Mouse (Mus musculus) B cell, adult 2 months (primary cell): ENCODE data around the gene Cd164.
A peak's percentile ranks its signal among the peaks of the same experiment; 100 is the strongest.

Source experiments
- DNase-seq, 2 experiments: peaks; one replicate each; pipeline ENCODE4 v3.0.0; 2022

Gene Cd164

DNA sequence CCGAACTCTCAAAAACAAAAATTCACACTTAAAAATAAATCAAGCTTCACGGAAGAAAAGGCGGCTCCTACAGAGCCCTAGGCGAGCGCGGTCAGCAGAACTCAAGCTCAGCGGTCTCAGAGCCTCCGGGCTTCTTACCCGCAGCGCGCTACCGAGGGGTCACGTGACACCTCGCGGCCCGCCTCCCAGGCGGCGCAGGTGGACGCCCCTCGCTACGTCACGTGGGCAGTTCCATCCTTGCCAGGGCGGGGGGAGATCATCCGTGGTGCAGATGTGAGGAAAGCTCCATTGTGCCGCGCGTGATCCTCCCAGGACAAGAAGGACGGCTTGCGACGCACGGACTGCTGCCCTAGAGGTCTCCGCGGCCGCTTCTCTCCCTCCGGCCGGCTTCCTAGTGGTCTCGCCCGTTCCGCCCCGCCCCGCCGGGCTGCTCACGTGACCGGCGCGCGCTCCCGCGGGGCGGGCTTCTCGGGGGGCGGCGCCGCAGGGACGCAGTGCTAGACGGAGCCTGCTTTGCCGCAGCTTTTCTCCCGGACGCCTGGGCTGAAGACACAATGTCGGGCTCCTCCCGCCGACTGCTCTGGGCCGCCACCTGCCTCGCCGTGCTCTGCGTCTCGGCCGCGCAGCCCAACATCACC lies at the start of gene Cd164:
Gene Cd164 (plus strand): TSS at position 434 of the 638 bp plus-strand sequence.
- DNase-seq, result peak; percentile 93 to 95

GRCm38 (mm10) chr10:41470693-41471092 lies 48.5 kb upstream of the Cd164 start:
- DNase-seq, result no peak

- DNase-seq, result no peak
Measured at GRCm38 (mm10) chr10:41472534-41472933, 46.7 kb upstream of the Cd164 start.

DNA sequence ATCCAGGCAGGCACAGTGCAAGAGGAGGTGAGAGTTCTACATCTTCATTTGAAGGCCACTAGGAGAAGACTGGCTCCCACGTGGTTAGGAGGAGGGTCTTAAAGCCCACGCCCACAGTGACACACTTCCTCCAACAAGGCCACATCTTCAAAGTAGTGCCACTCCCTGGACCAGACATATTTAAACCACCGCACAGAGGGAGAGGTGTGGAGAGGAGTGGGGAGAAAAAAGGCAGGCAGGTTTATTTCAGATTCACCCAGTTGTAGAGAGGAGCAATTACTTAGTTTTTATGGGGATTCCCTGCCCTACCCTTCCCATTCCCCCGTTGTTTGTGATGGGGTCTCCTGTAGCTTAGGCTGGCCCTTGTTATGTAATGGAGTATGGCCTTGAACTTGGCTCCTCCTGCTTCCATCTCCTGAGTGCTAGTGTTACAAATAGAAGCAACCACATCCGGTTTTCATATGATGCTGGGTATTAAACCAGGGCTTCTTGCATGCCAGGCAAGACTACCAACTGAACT lies 46.2 kb upstream of the Cd164 start:
- peak; percentile 49 to 62 for DNase-seq

- DNase-seq, result peak; percentile 74 to 77
Measured at GRCm38 (mm10) chr10:41473782-41474468, 45.3 kb upstream of the Cd164 start.

- no peak for DNase-seq
Measured at GRCm38 (mm10) chr10:41474981-41475391, 44.2 kb upstream of the Cd164 start.

GRCm38 (mm10) chr10:41476171-41477017 lies 42.8 kb upstream of the Cd164 start, which contains the start of gene Mical1:
Gene Mical1, plus strand, starts transcription at chr10:41476314.
- DNase-seq, result peak; percentile 82 to 83

GRCm38 (mm10) chr10:41477018-41477277 lies 42.3 kb upstream of the Cd164 start:
- no peak for DNase-seq

- peak; percentile 70 for DNase-seq
Measured at GRCm38 (mm10) chr10:41477278-41478181, 41.7 kb upstream of the Cd164 start.

- no peak for DNase-seq
Measured at GRCm38 (mm10) chr10:41479961-41480360, 39.3 kb upstream of the Cd164 start.

- DNase-seq, result no peak
Measured at GRCm38 (mm10) chr10:41480938-41481880, 38.0 kb upstream of the Cd164 start.

DNA sequence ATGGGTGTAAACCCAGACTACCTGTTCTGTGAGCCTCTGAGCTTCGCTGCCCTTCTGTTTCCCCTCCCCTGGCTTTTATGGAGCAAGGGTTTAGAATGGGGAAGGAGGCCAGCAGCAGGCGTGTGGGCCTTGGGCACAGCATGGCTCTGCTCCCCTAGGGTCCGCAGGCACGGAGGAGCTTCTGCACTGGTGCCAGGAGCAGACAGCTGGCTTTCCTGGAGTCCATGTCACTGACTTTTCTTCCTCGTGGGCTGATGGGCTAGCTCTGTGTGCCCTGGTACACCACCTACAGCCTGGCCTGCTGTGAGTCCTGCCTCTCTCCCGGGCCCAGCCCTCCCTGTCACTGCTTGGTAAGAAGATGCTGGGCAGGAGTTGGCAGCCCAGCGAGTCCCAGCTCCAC lies 36.8 kb upstream of the Cd164 start:
- no peak for DNase-seq

DNA sequence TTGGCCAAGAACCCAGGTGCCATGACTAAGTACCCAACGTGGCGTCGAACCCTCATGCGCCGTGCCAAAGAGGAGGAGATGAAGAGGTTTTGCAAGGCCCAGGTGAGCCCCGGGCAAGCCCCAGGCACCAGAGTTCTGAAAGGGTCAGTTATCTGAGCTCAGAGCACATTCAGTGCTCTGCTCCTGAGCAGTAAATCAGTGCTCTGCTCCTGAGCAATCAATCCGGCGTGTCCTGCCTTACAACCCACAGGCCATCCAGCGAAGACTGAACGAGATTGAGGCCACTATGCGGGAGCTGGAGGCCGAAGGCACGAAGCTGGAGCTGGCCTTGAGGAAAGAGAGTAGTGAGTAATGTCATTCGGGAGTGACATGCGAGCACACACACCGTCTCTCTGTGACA lies 33.4 kb upstream of the Cd164 start:
- DNase-seq, result no peak

- DNase-seq, result no peak
Measured at GRCm38 (mm10) chr10:41486506-41487170, 32.6 kb upstream of the Cd164 start.

- DNase-seq, result no peak
Measured at GRCm38 (mm10) chr10:41488877-41489276, 30.3 kb upstream of the Cd164 start.

GRCm38 (mm10) chr10:41489294-41489693 lies 29.9 kb upstream of the Cd164 start:
- DNase-seq, result no peak

DNA sequence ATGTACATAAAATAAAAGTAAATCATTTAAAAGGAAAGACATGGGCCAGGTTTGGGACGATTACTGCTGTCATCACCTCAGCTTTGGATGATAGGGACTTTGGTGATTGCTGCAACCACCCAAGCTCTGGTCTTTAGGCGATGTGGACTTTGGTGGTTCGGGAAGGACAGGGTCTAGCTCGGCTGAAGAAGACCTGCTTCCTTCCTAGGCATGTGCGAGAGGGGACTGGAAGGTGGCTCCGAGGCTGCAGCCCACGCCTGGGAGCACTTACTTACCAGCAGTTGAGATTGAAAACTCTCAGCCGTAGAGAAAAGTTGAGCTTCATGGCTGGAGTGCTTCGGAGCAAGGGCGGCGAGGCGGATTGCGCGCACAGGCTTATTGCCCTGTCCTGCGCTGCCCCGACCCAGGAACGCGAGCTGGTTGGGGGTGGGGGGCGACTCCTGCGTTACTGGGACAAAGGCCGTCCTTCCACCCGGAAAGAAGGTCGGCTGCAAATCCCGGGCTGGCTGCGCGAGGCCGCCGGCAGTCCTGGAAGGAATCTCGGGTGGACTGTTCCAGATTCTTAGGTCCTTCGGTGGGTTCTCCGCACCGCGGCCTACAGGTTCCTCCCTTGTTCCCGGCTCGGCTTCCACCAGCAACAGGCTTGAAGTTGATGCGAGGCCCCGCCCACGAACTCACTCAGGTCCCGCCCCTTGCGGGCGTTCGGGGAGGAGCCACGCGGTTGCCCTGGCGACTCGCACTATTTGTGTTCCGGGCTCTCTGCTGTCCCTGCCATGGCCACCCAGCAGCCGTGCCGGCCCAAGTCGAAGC lies 29.3 kb upstream of the Cd164 start, which contains the start of the genes Smpd2 and Ppil6:
Gene Smpd2 (minus strand): TSS at position 662 of the 810 bp plus-strand sequence.
Gene Ppil6 (plus strand): TSS at position 732 of the 810 bp plus-strand sequence.
- DNase-seq, result peak; percentile 97

GRCm38 (mm10) chr10:41490518-41490873 lies 28.7 kb upstream of the Cd164 start:
- no peak for DNase-seq

DNA sequence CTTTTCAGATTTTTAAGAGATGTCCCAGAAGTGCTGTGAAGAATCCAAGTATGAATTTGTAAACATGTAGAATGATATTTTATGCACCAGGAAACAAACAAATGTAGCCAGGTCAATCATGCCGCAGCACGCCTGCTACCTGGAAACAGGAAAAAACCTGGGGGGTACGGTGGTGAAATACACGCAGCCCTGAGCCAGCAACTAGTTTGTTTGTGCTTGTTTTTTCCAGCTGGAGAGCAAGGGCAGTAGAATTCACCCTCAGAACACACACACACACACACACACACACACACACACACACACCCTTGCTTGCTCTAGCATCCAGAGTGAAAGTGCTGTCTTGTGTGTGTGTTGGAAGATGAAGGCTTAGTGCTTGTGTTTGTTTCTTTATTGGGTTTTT lies 28.1 kb upstream of the Cd164 start:
- DNase-seq, result peak in 1 of 2 experiments; percentile 12

DNA sequence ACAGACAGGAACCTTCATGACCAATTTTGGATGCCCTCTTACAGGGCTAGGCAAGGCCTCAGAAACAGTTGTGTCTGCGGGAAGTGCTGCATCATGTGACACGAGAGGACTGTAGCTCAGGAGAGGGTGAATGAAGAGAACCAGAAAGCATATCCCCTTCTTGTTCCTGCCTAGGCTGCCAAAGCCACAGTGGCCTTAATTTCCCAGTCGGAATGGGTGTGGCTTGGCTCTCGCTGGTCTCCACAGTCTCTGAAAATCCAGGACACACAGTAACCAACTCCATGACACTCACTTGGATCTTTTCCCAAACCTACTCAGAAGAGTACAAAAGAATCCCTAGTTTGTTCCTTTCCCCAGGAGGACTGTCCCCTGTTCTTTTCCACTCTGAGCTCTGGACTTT lies 18.3 kb upstream of the Cd164 start:
- no peak for DNase-seq
